Mouse (Mus musculus) cerebellum, adult (tissue): ENCODE results near the gene Obp2a.
"Not testable (repeated sequence)": the region's sequence is repeated elsewhere in the genome, so short reads cannot be mapped to it uniquely, and the experiment has no call there.

Experiments
- ATAC-seq: cut with Nextera tagmentation; 2 replicates; pipeline ENCODE4 v1.9.2; 2017; ENCODE audit warnings: mild to moderate bottlenecking, moderate library complexity, mixed read lengths; ENCODE audit not compliant: insufficient number of reproducible peaks, low FRiP score, low TSS enrichment

The Obp2a gene

GRCm38 (mm10) chr2:25699743-25700142, at the start of gene Obp2a:
Gene Obp2a, plus strand, starts transcription at chr2:25700043.
- ATAC-seq: not testable (repeated sequence)

DNA sequence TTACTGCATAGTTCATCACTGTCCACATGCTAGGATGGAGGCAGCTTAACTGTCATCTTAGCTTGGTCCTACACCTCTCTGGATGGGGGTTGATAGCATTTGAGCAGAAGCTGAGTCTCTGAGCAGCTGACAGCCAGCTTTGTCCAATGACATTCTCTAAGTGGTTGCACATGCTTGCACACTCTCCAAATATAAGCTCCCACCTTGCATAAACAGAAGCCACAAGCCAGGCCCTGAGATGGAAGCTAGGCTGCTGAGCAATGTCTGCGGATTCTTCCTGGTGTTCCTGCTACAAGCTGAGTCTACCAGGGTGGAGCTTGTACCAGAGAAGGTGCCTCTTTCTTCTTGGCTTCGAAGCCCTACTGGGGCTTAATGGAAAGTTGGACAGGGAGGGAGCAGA, 46.9 kb upstream of the Obp2a start, which contains the start of gene Lcn8:
Lcn8 (plus strand) TSS at position 219 of the 400 bp plus-strand sequence.
- no peak for ATAC-seq

DNA sequence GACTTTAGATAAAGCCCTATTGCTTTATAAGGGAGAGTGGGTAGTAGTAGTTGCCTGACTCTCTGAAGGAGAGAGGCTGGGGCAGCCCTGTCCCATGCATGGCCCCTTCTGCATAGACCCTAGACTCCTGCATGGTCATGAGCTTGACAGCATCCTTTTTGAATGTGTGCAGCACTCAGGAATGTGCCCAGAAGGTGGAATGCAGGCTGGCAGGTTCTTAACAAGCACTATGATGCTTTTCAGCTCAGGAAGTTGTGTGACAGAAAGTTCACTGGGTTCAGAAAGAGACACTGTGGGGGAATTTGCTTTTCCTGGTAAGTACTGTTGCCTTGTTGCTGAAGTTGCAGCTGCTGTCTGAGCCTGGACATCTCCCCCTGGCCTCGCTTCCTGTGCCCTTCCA, 45.3 kb upstream of the Obp2a start:
- ATAC-seq: no peak

- ATAC-seq: no peak
These were observed 43.2 kb upstream of the Obp2a start for GRCm38 (mm10) chr2:25656691-25657090.

DNA sequence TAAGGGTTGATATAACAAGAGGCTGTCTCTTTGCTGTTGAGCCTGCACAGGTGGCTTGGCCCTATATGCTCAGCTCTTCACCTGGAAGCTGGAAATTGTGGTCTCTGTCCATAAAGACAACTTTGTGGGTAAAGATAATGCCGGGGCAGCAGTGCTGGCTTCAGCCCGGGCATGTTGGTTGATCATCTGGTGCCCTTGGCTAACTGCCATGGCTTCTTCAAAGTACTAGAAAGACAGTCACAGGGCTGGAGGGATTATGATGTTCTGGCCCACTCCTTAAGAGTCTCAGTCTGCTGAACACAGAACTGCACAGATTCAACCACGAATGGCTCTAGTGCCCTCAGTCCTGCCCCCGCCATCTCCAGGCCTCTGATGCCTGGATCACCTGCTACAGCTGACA, 42.6 kb upstream of the Obp2a start:
- ATAC-seq: no peak

GRCm38 (mm10) chr2:25657652-25658051, 42.2 kb upstream of the Obp2a start, which contains the start of gene Lcn5:
Gene Lcn5, plus strand, starts transcription at chr2:25657952.
- no peak for ATAC-seq

DNA sequence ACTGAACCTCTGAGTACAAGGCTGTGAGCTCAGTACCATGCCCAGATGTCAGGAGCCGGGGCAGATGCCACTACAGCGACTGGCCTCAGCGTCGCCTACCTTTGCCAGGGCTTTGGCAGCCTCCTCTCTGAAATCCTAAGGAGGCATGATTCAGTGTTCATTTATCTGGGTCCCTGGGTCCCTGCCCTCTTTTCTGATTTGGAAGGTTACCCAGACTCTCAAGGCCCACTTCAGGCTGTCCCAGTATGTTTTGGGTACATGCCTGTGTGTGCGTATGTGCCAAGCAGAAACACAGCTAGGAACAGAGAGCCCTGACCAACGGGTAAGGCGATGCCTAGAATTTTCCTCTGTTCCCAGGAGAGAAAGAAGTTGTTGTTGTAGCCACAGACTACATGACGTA, 39.6 kb upstream of the Obp2a start:
- no peak for ATAC-seq

- ATAC-seq: no peak
These were observed 38.4 kb upstream of the Obp2a start for GRCm38 (mm10) chr2:25661245-25661970.

DNA sequence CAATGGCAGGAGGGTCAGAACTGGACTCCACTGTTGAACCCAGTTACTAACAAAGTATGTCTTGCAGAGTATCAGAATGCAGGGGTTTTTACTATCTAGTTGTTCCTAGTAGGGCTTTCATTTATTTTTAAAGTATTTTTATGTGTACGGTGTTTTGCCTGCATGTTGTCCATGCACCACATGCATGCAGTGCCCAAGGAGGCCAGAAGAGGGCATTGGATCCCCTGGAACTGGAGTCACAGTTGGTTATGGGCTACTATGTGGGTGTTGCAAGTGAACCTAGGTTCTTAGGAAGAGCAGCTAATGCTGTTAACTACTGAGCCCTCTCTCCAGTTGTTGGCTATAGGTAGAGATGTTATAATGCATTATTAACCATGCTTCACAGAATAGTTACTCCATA, 36.3 kb upstream of the Obp2a start:
- ATAC-seq: no peak

DNA sequence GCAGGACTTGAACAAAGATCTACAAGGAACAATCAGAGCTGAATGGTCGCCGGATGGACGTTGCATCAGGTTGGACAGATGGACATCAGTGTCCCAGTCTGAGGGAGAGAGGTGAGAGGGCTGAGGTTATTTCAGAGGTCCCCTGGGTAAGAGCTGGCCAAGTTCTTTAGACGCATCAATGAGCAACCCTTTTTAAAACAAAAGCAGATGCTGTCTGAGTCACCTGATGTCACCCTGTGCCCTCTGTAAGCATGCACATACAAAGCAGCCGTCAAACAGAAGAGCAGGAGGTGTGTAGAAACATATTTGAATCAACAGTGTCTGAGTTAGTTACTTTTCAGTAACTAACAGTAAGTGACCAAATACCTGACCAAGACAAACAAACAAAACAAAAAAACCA, 35.7 kb upstream of the Obp2a start:
- no peak for ATAC-seq

DNA sequence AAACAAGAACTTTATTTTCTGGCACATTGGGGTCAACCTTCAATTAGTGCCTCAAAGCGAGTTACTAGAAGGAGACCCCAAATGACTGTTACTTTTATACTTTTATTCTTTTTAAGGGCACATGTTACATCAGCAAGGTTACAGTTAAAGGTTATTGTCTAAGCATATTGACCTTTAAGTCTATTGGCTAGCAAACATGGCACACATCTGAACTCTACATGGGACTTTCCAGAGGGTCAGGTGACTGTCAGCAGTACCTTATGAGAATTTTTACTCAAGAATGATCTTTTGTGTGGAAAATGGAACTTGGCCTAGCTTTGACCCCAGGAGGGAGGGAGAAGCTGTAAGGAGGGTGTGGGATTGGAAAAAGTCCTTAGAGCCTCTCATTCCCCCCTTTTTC, 33.3 kb upstream of the Obp2a start:
- ATAC-seq: no peak

GRCm38 (mm10) chr2:25676486-25676885, 23.4 kb upstream of the Obp2a start, which contains the start of gene Lcn6:
Gene Lcn6, plus strand, starts transcription at chr2:25676786.
- no peak for ATAC-seq

DNA sequence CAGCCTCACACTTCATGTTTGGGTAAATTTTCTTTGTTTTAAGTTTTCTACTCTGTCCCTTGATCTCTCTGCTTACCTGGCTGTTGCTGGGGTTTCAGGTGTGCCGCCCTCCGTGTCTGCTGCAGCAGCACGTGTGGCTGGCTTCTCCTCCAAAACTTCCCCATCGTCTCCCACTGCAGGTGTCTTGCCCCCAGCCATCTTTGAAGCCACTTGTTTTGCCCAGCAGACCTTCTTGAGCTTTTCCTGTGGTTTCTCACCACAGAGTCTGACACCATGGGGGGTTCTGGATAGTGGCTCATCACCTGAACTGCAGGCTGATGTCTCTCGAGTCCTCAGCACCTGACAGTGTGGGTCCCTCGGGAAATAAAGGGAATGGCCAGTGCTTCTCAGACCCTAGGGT, 20.3 kb upstream of the Obp2a start:
- ATAC-seq: no peak

DNA sequence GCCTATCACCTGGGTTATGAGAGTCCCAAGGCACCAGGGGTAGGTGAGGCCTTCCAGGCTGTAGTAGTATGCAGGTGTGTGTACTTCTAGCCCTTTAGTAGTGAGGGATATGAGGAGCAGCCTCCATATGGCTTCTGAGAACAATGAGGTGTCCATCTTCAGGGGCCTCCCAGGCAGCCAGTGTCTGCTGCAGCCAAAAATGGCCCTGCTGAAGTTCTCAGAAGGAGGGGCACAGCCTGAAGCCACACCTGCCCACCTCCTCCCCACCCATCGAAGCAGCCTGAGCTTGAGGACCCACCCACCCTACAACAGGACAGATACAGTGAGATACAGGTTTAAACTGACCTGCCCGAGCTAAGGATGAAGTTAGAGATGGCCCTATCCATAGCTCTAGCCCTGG, 17.4 kb upstream of the Obp2a start, which contains the start of gene Lcn10:
Lcn10 (plus strand) TSS at position 301 of the 400 bp plus-strand sequence.
- ATAC-seq: no peak

GRCm38 (mm10) chr2:25686941-25687340, 12.9 kb upstream of the Obp2a start:
- no peak for ATAC-seq

GRCm38 (mm10) chr2:25694605-25695004, 5.2 kb upstream of the Obp2a start:
- ATAC-seq: no peak

- ATAC-seq: no peak
These were observed 2.9 kb upstream of the Obp2a start for GRCm38 (mm10) chr2:25696951-25697350.

GRCm38 (mm10) chr2:25698696-25699095, 1.1 kb upstream of the Obp2a start:
- no peak for ATAC-seq

GRCm38 (mm10) chr2:25701001-25701400, 1.2 kb downstream of the Obp2a start:
- ATAC-seq: no peak

- ATAC-seq: no peak
These were observed 3.9 kb downstream of the Obp2a start for GRCm38 (mm10) chr2:25703706-25704105.

- peak; percentile 91 for ATAC-seq
These were observed 7.0 kb downstream of the Obp2a start, which contains the start of gene Bmyc for GRCm38 (mm10) chr2:25706643-25707481. Gene Bmyc, plus strand, starts transcription at chr2:25706739.
